Mouse (Mus musculus): ENCODE data around the gene Litaf.
"Not testable (repeated sequence)": the region's sequence is repeated elsewhere in the genome, so short reads cannot be mapped to it uniquely, and the experiment has no call there.

DNA sequence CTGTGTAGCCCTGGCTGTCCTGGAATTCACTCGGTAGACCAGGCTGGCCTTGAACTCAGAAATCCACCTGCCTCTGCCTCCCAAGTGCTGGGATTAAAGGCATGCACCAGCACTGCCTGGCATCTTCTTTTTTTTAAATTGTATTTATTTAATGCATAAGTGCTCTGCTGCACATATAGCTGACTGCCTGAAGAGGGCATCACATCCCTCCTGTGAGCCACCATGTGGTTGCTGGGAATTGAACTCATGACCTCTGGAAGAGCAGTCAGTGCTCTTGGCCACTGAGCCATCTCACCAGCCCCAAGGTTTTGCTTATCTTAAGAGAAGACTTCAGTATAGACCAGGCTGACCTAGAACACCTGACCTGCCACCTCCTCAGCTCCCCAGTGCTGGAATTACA, 96.0 kb downstream of the Litaf start:
- TF ChIP-seq CTCF (IDR thresholded peaks at IDR 0.05; ENCODE audit: low read depth): peak; percentile 40
- not testable (repeated sequence) for TF ChIP-seq EP300 (optimal IDR thresholded peaks at IDR 0.05)

Measured in stomach, postnatal 0 days (tissue).